Mouse (Mus musculus) myocyte (in vitro differentiated cells): ENCODE data around the gene Mrtfb.

Source experiments
- CEBPB ChIP-seq: IDR thresholded peaks from 2 replicates; pipeline ENCODE4 v1.6.1; 2011; ENCODE audit warnings: mild to moderate bottlenecking, moderate library complexity; ENCODE audit not compliant: poor library complexity, insufficient read depth, severe bottlenecking
- POLR2AphosphoS2 ChIP-seq: IDR thresholded peaks from one replicate; pipeline ENCODE4 v1.6.1; 2011; ENCODE audit warnings: low read depth, control low read depth; ENCODE audit not compliant: insufficient read length

DNA sequence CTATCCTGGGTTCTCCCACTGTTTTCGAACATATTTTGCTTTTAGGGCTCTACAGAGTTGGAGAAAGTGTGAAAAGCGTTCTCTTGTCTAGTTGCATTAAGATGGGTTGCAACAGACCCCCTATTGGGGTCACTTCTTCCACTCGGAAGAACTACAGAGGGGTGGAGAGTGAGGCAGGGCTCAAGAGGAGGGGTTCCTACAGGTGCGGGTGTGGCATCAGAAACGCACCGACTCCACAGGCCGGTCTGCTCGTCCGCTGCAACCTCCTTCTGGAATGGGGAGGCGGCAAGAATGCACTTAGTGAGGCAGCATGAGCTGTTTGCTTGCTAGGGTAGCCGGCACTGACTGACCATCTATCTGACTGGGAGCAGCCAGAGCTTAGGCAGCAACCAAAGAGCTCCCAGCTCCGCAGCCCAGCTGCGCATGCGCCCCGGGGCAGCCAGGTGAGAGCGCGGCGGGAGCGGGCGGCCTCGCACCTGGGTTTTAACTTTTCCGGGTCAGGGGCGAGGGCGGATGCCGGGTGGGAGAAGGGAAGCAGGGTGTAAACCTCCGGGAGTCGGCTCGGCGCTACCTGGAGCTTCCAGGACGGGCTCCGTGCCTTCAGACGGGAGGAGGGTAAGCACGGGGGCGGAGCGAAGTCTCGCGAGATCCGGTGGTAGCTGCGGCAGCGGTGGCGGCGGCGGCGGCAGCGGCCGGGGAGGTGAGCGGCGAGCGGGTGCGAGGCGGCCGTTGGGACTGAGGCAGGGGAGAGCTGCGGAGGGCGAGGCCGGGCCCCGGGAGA is at the start of gene Mrtfb:
- no peak for TF ChIP-seq CEBPB
- TF ChIP-seq POLR2AphosphoS2 = peak; percentile 83
